33 mouse cellular contexts compared by ENCODE assay signal in genomic region chr10:120593876-120594275, GRCm38 (mm10).
"Had no signal": no experiment of that assay in that cellular context is flagged by ENCODE, and none has a peak within 500 bp of the region (broad histone marks: within the 10 kb centered on the region; RNA-seq: fewer than 3 reads in every experiment).

No protein-coding gene starts in this region.

- H3K4me3 ChIP-seq: heart, embryonic 12.5 days; heart, embryonic 13.5 days; heart, embryonic 15.5 days; hindbrain, embryonic 10.5 days; hindbrain, embryonic 12.5 days; hindbrain, embryonic 13.5 days; hindbrain, embryonic 15.5 days; intestine, embryonic 15.5 days; kidney, embryonic 15.5 days; layer of hippocampus, adult 2 months; left cerebral cortex, adult 2 months had no signal

- DNase-seq: heart, postnatal 10 days; heart, postnatal 14 days; heart, postnatal 36 days; heart, postnatal 4 days; kidney, adult 11 months; kidney, adult 18-20 months; kidney, adult 2 months; kidney, adult 8-10 months; kidney, adult 9 months; kidney, postnatal 10 days; kidney, postnatal 14 days; kidney, postnatal 25 days; kidney, postnatal 36 days; layer of hippocampus, adult 9-11 months; layer of hippocampus, postnatal 36 days had no signal

- H3K27ac ChIP-seq: heart, embryonic 13.5 days; heart, embryonic 15.5 days; hindbrain, embryonic 10.5 days; hindbrain, embryonic 12.5 days; hindbrain, embryonic 13.5 days; hindbrain, embryonic 14.5 days; hindbrain, embryonic 15.5 days; hindbrain, postnatal 0 days; intestine, embryonic 15.5 days; kidney, embryonic 15.5 days; kidney, postnatal 0 days; layer of hippocampus, adult 2 months; left cerebral cortex, adult 2 months had no signal

- H3K36me3 ChIP-seq: heart, embryonic 12.5 days; heart, embryonic 13.5 days; heart, embryonic 15.5 days; hindbrain, embryonic 10.5 days; hindbrain, embryonic 12.5 days; hindbrain, embryonic 13.5 days; hindbrain, embryonic 15.5 days; intestine, embryonic 15.5 days; kidney, embryonic 15.5 days had no signal

- ATAC-seq: hindbrain, embryonic 16.5 days; hindbrain, postnatal 0 days; inflammation-experienced regulatory T-cells, adult 6 months; intestine, embryonic 15.5 days; intestine, embryonic 16.5 days had no signal

- H3K9me3 ChIP-seq: hindbrain, embryonic 10.5 days; hindbrain, embryonic 13.5 days; hindbrain, embryonic 15.5 days; intestine, embryonic 15.5 days had no signal

- H3K4me1 ChIP-seq: heart, embryonic 15.5 days; hindbrain, embryonic 10.5 days; hindbrain, embryonic 13.5 days; hindbrain, embryonic 15.5 days; intestine, embryonic 15.5 days had no signal

- H3K9ac ChIP-seq: heart, embryonic 12.5 days; heart, embryonic 13.5 days; heart, embryonic 15.5 days; hindbrain, embryonic 12.5 days; hindbrain, embryonic 13.5 days; hindbrain, embryonic 14.5 days; hindbrain, embryonic 15.5 days; intestine, embryonic 15.5 days; kidney, embryonic 15.5 days had no signal

- H3K27me3 ChIP-seq: heart, embryonic 12.5 days; heart, embryonic 13.5 days; heart, embryonic 15.5 days; hindbrain, embryonic 12.5 days; hindbrain, embryonic 13.5 days; hindbrain, embryonic 15.5 days; intestine, embryonic 15.5 days; kidney, embryonic 15.5 days had no signal

- H3K4me2 ChIP-seq: heart, embryonic 11.5 days; heart, embryonic 12.5 days; heart, embryonic 13.5 days; heart, embryonic 15.5 days; hindbrain, embryonic 12.5 days; hindbrain, embryonic 13.5 days; hindbrain, embryonic 14.5 days; hindbrain, embryonic 15.5 days; intestine, embryonic 15.5 days; kidney, embryonic 15.5 days had no signal
